Mouse (Mus musculus): Measurements from ENCODE around the gene Pank1. TPM values are rescaled to one million over a fixed set of nuclear protein-coding genes. Genes with fewer than 3 reads are reported as not detected.
A peak's percentile ranks its signal among the peaks of the same experiment; 100 is the strongest.

The Pank1 gene
- polyA plus RNA-seq (2016; fragmentation: Nextera tagmentation; extraction: Ambion mirVana): 6.3 and 6.5 TPM in 2 replicates

GRCm38 (mm10) chr19:34878603-34879541, at the start of gene Pank1:
Gene Pank1, minus strand, starts transcription at chr19:34879455.
- Histone ChIP-seq H3K4me3 (peak within 1 kb of the TSS; percentile 94), H3K9me3 (replicated peaks) (no peaks in the 10 kb centered on the region), H3K27ac (replicated peaks) (peak within 1 kb of the TSS; percentile 98), H3K27me3 (ENCODE audit: low read depth, poor library complexity, severe bottlenecking) (no peaks in the 10 kb centered on the region), H3K4me1 (peaks cover 23% of the 10 kb centered on the region), H3K36me3 (no peaks in the 10 kb centered on the region)
- peak; percentile 84 for DNase-seq (ENCODE audit: low spot score)
- under 1% methylated on average over 89 of the region's 96 CpGs for WGBS

GRCm38 (mm10) chr19:34922603-34922963, 43.3 kb upstream of the Pank1 start:
- DNase-seq (ENCODE audit: low spot score): no peak
- H3K27ac ChIP-seq (replicated peaks): peak overlapping the region; percentile 92

GRCm38 (mm10) chr19:34921652-34922602, 42.7 kb upstream of the Pank1 start, which contains the start of gene Kif20b:
Gene Kif20b, plus strand, starts transcription at chr19:34922361.
- Histone ChIP-seq H3K36me3 (peaks cover 27% of the 10 kb centered on the region), H3K4me1 (peaks cover 7% of the 10 kb centered on the region), H3K27me3 (ENCODE audit: low read depth, poor library complexity, severe bottlenecking) (no peaks in the 10 kb centered on the region), H3K9me3 (replicated peaks) (no peaks in the 10 kb centered on the region), H3K4me3 (peak within 1 kb of the TSS; percentile 86), H3K27ac (replicated peaks) (peak within 1 kb of the TSS; percentile 92)
- peak; percentile 94 for DNase-seq (ENCODE audit: low spot score)
- under 1% methylated on average over 57 of the region's 57 CpGs for WGBS

More at GRCm38 (mm10) chr19:34922603-34922963, 43.3 kb upstream of the Pank1 start:
- Histone ChIP-seq H3K9me3 (replicated peaks) (no peaks in the 10 kb centered on the region), H3K4me1 (peaks cover 7% of the 10 kb centered on the region), H3K27me3 (ENCODE audit: low read depth, poor library complexity, severe bottlenecking) (no peaks in the 10 kb centered on the region), H3K4me3 (peak overlapping the region; percentile 86), H3K36me3 (peaks cover 33% of the 10 kb centered on the region)
- under 1% methylated on average over 9 of the region's 9 CpGs for WGBS

GRCm38 (mm10) chr19:34921253-34921651, 42.0 kb upstream of the Pank1 start:
- H3K9me3 ChIP-seq (replicated peaks): no peaks in the 10 kb centered on the region
- peak overlapping the region; percentile 86 for H3K4me3 ChIP-seq
- H3K27me3 ChIP-seq (ENCODE audit: low read depth, poor library complexity, severe bottlenecking): no peaks in the 10 kb centered on the region
- peak overlapping the region; percentile 92 for H3K27ac ChIP-seq (replicated peaks)
- H3K4me1 ChIP-seq: peaks cover 7% of the 10 kb centered on the region
- peaks cover 20% of the 10 kb centered on the region for H3K36me3 ChIP-seq
- DNase-seq (ENCODE audit: low spot score): no peak
- 22% methylated on average over 7 of the region's 7 CpGs for WGBS

- no peak overlapping the region for H3K4me3 ChIP-seq
- H3K27me3 ChIP-seq (ENCODE audit: low read depth, poor library complexity, severe bottlenecking): no peaks in the 10 kb centered on the region
- WGBS: 92% methylated on average over 3 of the region's 3 CpGs
- no peak for DNase-seq (ENCODE audit: low spot score)
- H3K36me3 ChIP-seq: peaks cover 15% of the 10 kb centered on the region
- peaks cover 7% of the 10 kb centered on the region for H3K4me1 ChIP-seq
- no peaks in the 10 kb centered on the region for H3K9me3 ChIP-seq (replicated peaks)
- H3K27ac ChIP-seq (replicated peaks): no peak overlapping the region
These were observed 41.3 kb upstream of the Pank1 start for GRCm38 (mm10) chr19:34920531-34920930.

GRCm38 (mm10) chr19:34920066-34920465, 40.8 kb upstream of the Pank1 start:
- Histone ChIP-seq H3K27ac (replicated peaks) (no peak overlapping the region), H3K4me3 (no peak overlapping the region), H3K4me1 (peaks cover 7% of the 10 kb centered on the region), H3K36me3 (peaks cover 10% of the 10 kb centered on the region), H3K27me3 (ENCODE audit: low read depth, poor library complexity, severe bottlenecking) (no peaks in the 10 kb centered on the region), H3K9me3 (replicated peaks) (no peaks in the 10 kb centered on the region)
- DNase-seq (ENCODE audit: low spot score): no peak
- WGBS: 88% methylated on average over 4 of the region's 4 CpGs

- H3K4me3 ChIP-seq: no peak overlapping the region
- H3K27ac ChIP-seq (replicated peaks): no peak overlapping the region
- no peak for DNase-seq (ENCODE audit: low spot score)
- H3K9me3 ChIP-seq (replicated peaks): no peaks in the 10 kb centered on the region
- H3K4me1 ChIP-seq: peaks cover 10% of the 10 kb centered on the region
- H3K27me3 ChIP-seq (ENCODE audit: low read depth, poor library complexity, severe bottlenecking): no peaks in the 10 kb centered on the region
- no peaks in the 10 kb centered on the region for H3K36me3 ChIP-seq
These were observed 33.1 kb upstream of the Pank1 start for GRCm38 (mm10) chr19:34912366-34912765.

GRCm38 (mm10) chr19:34906772-34907171, 27.5 kb upstream of the Pank1 start:
- H3K36me3 ChIP-seq: no peaks in the 10 kb centered on the region
- no peak overlapping the region for H3K4me3 ChIP-seq
- H3K27me3 ChIP-seq (ENCODE audit: low read depth, poor library complexity, severe bottlenecking): no peaks in the 10 kb centered on the region
- no peak for DNase-seq (ENCODE audit: low spot score)
- H3K4me1 ChIP-seq: peaks cover 10% of the 10 kb centered on the region
- no peak overlapping the region for H3K27ac ChIP-seq (replicated peaks)
- WGBS: 86% methylated on average over 5 of the region's 5 CpGs
- no peaks in the 10 kb centered on the region for H3K9me3 ChIP-seq (replicated peaks)

GRCm38 (mm10) chr19:34905424-34905823, 26.2 kb upstream of the Pank1 start:
- WGBS: 98% methylated on average over 7 of the region's 7 CpGs
- peaks cover 10% of the 10 kb centered on the region for H3K4me1 ChIP-seq
- no peaks in the 10 kb centered on the region for H3K27me3 ChIP-seq (ENCODE audit: low read depth, poor library complexity, severe bottlenecking)
- DNase-seq (ENCODE audit: low spot score): no peak
- no peaks in the 10 kb centered on the region for H3K36me3 ChIP-seq
- no peak overlapping the region for H3K27ac ChIP-seq (replicated peaks)
- no peaks in the 10 kb centered on the region for H3K9me3 ChIP-seq (replicated peaks)
- H3K4me3 ChIP-seq: no peak overlapping the region

- no peaks in the 10 kb centered on the region for H3K36me3 ChIP-seq
- no peaks in the 10 kb centered on the region for H3K27me3 ChIP-seq (ENCODE audit: low read depth, poor library complexity, severe bottlenecking)
- DNase-seq (ENCODE audit: low spot score): no peak
- no peak overlapping the region for H3K4me3 ChIP-seq
- WGBS: 81% methylated on average over 5 of the region's 5 CpGs
- no peak overlapping the region for H3K27ac ChIP-seq (replicated peaks)
- peaks cover 10% of the 10 kb centered on the region for H3K4me1 ChIP-seq
- no peaks in the 10 kb centered on the region for H3K9me3 ChIP-seq (replicated peaks)
These were observed 24.8 kb upstream of the Pank1 start for GRCm38 (mm10) chr19:34904032-34904431.

GRCm38 (mm10) chr19:34901735-34902134, 22.5 kb upstream of the Pank1 start:
- Histone ChIP-seq H3K27ac (replicated peaks) (no peak overlapping the region), H3K27me3 (ENCODE audit: low read depth, poor library complexity, severe bottlenecking) (no peaks in the 10 kb centered on the region), H3K9me3 (replicated peaks) (no peaks in the 10 kb centered on the region), H3K4me3 (no peak overlapping the region), H3K4me1 (no peaks in the 10 kb centered on the region), H3K36me3 (no peaks in the 10 kb centered on the region)
- no peak for DNase-seq (ENCODE audit: low spot score)
- 90% methylated on average over 2 of the region's 2 CpGs for WGBS

GRCm38 (mm10) chr19:34901266-34901665, 22.0 kb upstream of the Pank1 start:
- WGBS: 95% methylated on average over 7 of the region's 7 CpGs

More at GRCm38 (mm10) chr19:34901266-34901665, 22.0 kb upstream of the Pank1 start:
- Histone ChIP-seq H3K4me1 (no peaks in the 10 kb centered on the region), H3K36me3 (no peaks in the 10 kb centered on the region), H3K27ac (replicated peaks) (no peak overlapping the region), H3K9me3 (replicated peaks) (no peaks in the 10 kb centered on the region), H3K4me3 (no peak overlapping the region), H3K27me3 (ENCODE audit: low read depth, poor library complexity, severe bottlenecking) (no peaks in the 10 kb centered on the region)
- no peak for DNase-seq (ENCODE audit: low spot score)

Measured in midbrain, embryonic 10.5 days (tissue).